14 mouse cellular contexts compared by ENCODE assay signal in the genomic region with DNA sequence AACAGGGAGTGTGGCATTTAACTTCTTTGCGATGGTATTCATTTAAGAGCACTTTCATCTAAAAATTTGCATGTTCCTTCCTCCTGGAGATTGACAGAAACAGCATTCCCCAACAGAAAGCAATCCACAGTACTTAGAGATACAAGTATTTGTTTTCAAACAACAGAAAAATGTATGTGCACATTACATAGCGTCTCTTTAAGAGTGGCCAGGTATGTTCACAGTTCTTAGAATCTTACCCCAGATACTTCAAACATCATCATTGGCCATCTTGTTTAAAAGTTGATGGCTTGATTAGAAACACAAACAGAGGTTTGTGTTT.
"Had no signal": no experiment of that assay in that cellular context is flagged by ENCODE, and none has a peak within 500 bp of the region (broad histone marks: within the 10 kb centered on the region; RNA-seq: fewer than 3 reads in every experiment).

No protein-coding gene starts in this region.

- H3K4me2 ChIP-seq: neural tube, embryonic 15.5 days; stomach, embryonic 15.5 days had no signal

- DNase-seq: right cerebral cortex, adult 18-20 months; right cerebral cortex, postnatal 14 days; right cerebral cortex, postnatal 25 days; right cerebral cortex, postnatal 4 days; spleen, adult 18-20 months; thymus, adult 18-20 months; thymus, adult 2 months; thymus, postnatal 14 days; thymus, postnatal 25 days; thymus, postnatal 36 days; thymus, postnatal 4 days had no signal

- H3K27me3 ChIP-seq: neural tube, embryonic 15.5 days; stomach, embryonic 15.5 days had no signal

- H3K9me3 ChIP-seq: neural tube, embryonic 15.5 days; stomach, embryonic 15.5 days had no signal

- H3K4me3 ChIP-seq: neural tube, embryonic 15.5 days; stomach, embryonic 15.5 days had no signal

- H3K36me3 ChIP-seq: neural tube, embryonic 15.5 days; stomach, embryonic 15.5 days had no signal

- H3K4me1 ChIP-seq: neural tube, embryonic 15.5 days; stomach, embryonic 15.5 days had no signal

- H3K27ac ChIP-seq: neural tube, embryonic 15.5 days; stomach, embryonic 15.5 days; stomach, postnatal 0 days had no signal

- H3K9ac ChIP-seq: neural tube, embryonic 15.5 days; stomach, embryonic 15.5 days had no signal
